Mouse (Mus musculus): ENCODE results near the gene Gm20388.

GRCm38 (mm10) chr8:122989976-122990375, 3079.3 kb downstream of the Gm20388 start:
- TF ChIP-seq POLR2A (IDR thresholded peaks at IDR 0.05; ENCODE audit: borderline replicate concordance, extremely low read depth, insufficient read depth, insufficient read length, poor library complexity, severe bottlenecking): no peak
- TF ChIP-seq CTCF (IDR thresholded peaks at IDR 0.05; ENCODE audit: borderline replicate concordance, extremely low read depth, insufficient read depth, insufficient read length): no peak

All from brain, embryonic 14.5 days (tissue).